Mouse (Mus musculus) MN1 (cell line): ENCODE measurements around the gene Musk.
"Not testable (repeated sequence)": the region's sequence is repeated elsewhere in the genome, so short reads cannot be mapped to it uniquely, and the experiment has no call there.

Experiments
- DNase-seq: peaks from one replicate; pipeline ENCODE4 v3.0.0-alpha.2; 2016; ENCODE audit warnings: low spot score

Musk gene

DNA sequence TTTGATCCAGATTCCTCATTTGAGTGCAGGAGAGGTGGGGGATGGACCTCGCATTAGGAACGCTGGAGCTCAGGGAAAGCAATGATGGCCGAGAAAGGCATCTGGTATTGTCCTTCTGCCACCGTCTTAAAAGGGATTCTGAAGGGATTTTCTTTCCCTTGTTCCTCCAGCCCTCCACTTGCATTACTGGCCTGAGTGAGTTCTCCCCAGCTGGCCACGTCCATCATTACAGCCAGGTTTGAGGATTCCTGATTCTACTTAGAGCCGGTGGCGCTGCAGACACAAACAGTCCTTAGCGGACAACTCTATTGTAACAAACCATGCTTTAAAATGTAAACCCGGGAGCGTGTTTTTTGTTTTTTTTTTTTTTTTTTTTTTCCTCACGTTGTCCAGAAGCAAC, at the start of gene Musk:
Gene Musk (plus strand): TSS at position 274 of the 400 bp plus-strand sequence.
- no peak for DNase-seq

DNA sequence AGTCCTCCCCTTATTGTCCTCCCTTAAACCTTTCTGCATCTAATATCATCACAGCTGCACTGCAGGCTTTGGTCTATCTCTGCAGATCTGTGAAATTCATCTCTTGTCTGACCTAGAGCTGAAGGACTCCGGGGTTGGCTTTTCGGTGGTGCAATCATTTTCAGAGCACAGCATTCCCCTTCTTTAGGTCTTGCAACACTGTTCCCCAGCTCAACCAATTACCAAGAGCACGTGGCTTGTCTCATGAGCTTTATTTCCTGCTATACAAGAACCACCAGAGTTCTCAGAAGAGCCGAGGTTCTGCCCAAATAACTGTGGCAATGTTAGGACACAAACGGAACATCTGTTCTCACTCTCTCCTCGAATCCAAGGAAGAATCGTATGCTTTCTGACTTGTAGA, 45.3 kb upstream of the Musk start:
- no peak for DNase-seq

DNA sequence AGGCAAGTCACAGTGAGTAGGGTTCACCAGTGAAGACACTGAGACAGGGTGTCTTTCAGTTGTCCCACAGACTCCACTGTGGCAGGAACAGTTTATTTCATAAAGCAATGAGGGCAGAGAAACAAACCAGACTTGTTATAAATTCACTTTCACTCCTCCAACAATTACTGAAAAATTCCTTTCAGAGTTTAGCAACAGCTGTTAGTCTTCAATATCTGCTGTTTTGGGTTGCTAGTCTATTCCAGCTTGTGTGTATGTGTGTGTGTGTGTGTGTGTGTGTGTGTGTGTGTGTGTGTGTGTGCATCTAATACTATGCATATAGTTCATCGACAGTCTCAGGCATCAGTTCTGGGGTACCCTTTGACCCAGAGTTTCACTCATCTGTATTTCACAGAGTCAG, 40.2 kb upstream of the Musk start:
- DNase-seq = no peak

DNA sequence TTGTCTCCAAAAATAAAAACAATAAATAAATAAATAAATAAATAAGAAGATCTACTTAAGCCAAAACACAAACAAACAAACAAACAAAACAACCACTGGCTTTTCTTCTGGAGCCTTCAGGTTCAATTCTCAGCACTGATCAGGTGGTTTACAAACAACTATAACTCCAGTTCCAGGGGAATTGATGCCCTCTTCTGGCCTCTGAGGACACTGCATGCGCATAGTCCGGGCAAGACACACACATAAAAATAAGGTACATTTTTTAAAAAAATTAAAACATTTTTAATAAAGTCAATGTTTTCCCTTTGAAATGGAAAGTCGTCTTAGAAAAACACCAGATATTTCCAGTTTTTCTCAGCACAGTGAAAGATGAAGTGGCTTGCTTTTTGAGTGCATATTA, 33.4 kb upstream of the Musk start:
- no peak for DNase-seq

DNA sequence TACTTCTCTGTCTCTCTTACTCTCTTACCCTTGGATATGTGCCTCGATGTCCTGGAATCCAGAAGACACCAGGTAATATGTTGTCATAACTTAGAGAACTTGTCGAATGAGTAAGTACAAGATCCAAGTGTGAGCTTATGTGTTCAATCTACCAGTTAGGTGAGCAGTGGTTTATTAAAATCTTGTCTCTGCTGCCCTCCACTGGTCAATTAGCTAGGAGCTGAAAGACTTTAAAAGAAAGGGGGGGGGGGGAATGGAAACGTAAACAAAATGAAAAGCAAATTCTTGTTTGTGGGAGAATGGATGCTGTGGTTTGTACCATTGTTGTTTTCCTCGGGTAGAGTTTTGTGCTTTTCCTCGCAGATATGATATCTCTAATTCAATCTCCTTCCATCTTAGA, 32.4 kb upstream of the Musk start:
- DNase-seq = no peak

DNA sequence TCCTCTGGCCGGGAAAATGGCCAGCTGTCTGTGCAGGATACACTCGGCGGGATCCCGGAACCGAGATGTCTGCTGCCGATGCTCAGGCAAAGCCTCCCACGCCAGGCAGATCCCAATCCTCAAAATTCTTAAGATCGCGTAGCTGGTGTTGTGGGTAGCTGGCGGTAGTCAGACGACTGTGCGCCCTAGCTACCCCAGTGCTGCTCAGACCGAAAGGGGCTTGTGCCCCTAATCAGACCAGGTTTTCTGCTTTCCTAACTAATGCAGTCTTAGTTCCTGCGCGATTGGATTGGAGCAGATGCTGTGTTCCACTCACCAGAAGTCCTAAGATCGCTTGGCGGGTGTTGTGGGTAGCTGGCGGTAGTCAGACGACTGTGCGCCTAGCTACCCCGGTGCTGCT, 25.0 kb upstream of the Musk start:
- not testable (repeated sequence) for DNase-seq

DNA sequence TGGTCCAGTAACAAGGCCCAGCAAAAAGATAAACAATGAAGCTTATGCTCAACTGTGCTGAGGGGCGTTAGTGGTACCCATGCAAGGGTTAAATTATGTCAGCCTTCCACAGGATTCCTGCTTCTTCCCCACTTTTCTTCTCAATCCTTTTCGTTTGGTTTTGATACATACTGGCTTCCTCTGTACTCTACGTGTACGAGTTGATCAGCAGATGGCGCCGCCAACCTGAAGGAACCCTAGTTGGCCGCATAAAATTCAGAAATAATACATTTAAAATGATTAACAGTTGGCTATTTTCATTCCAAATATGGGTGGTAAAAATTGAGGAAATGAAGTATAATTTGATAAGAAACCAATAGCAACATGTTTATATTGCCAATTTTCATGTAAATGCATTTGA, 19.5 kb upstream of the Musk start:
- no peak for DNase-seq

DNA sequence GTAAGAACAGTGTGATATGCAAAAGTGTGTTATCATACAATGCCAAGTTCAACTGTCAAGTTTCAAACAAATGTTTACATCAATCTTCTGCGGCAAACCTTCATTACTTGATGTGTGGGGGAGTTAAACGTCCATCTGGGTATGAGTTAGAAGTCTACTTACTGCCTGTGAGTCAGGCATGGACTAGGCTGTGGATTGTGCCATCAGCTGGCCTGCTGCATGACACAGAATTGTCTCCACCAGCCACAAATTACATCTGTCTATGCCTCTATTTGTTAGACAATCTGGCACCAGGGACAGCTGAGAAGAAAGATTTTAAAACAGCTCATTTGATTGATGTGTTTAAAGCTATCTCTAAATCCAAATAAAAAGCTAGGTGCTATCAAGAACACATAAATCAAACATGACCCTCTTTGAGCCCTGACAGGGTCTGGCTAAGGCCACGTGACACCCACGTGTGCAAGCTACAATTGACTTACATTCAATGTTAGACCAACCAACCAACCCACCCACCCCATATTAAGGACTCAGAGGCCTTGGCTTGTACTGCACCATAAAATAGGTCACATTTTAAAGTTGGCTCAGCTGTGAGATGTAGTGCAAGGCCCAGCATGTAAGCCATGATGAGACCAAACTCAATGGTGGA, 16.7 kb upstream of the Musk start:
- no peak for DNase-seq

DNA sequence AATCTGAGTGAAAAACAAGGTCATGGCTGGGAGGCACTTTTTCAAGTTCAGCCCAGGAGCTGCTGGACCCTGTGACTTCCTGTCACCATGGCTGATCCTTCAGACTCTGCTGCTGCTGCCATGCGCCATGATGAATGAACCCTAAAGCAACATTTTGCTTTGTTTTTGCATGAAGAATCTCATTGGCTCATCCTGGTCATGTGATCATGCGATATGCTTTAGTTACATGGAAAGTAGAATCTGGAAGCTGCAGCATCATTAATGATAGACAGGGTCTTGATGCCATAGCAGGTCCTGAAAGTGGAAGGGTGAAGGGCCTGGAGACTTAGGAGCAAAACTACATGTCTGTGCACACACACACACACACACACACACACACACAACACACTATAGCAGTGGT, 15.8 kb upstream of the Musk start:
- no peak for DNase-seq

DNA sequence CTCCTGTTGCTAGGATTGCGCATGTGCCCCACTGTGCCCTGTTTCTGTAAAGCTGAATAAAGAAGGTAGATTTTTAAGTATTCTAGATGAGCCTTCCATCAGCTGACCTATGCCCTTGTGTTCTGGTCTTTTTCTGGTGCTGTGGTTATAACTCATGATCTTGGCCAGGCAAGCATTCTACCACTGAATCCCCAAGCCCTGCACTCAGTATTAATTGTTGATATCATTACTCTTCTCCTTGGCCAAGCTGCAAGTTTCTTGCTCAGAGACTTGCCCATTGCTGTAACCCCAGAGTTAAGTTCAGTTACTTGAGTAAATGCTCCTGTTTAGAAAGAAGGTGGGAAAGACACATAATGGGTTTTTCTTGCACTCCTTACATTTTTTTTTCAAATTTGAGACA, 14.8 kb upstream of the Musk start:
- DNase-seq = no peak

DNA sequence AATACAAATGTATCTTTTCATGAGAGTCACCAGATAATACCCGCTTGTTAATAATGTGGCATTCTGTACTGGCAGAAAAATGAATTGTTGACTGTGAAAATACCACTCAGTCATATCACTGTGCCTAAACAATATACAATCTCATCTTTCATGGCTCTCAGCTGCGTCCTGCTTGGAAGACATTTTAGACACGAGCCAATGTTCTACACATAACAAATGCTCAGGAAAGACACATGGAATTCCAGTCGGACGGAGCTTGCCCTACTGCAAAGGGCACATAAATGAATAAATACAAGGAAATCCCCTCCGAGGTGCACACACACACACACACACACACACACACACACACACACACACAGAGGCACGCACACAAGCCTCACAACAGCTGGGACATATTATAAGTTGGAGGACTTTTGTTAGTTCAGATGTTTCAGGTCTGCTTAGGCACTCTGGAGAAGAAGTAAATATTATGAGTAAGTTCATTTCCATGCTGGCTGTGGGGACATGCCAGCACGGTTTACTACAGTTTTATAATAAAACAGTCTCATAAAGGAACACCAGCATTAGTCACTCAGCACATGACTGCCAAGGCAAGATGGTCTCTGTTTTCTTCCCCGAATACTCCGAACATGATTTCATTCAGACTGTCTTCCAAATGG, 14.1 kb upstream of the Musk start:
- no peak for DNase-seq

DNA sequence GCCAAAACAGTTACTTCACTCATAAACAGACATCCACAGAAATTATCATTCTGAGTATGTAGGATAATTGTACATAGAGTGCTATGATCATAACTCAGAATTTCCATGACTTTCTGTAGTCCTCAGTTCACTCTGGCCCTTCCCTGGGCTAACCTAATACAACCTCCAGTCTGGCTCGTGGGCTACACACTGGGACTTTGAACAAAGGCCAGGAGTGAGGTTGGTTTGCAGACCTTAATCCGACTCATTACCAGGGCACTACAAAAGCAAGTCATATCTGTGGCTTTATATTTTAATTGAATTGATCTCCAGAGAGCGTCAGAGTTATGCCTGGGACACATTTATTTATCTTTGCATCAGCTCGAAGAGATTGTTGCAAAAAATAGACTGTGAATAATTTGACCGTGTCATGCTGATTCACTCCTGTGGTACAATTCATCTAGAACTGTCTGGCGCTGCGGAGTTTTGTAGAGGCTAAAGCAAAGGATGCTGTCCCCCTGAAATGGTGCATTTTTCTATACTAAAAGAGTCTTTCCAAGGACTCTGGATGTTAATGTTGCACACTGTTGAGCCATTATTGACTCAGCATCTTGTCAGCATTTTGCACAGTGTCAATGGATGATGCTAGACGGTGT, 10.4 kb upstream of the Musk start:
- DNase-seq = no peak

DNA sequence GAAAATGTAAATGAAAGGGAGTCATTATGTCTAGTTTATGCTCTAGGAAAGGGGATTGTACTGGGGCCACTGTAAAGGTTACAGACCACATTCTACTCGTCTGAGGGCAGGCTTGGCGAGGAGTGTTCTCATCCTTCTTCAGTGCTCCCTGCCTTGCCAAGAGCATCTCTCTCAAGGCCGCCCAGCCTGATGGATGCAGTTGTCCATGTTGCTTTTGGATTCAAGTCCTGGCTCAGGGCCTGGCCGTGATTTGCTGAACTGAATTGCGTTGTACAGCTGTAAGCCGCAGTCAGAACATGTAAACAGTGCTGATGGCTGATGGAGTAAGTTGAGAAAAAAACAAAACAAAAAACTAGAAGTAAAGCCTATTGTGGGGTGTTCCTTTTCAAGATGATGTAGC, 7.4 kb upstream of the Musk start:
- DNase-seq = no peak

DNA sequence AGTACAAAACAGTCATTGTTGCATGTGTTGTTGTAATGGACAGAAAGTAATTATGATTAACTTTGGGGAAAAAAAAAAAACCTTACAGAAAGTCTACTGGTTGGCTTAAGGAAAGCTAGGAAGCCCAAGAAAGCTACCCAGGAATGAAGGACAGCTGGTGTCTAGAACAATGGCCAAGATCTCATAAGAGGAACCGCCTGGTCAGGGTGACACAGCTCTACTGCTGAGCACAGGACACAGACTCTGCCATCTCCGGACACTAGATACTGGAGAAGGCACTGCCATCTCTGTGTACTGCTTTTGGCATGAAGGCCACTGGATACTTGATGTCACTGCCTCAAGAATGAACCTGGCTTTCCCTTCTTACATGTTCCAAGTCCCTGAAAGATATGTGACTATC, 5.6 kb upstream of the Musk start:
- no peak for DNase-seq

DNA sequence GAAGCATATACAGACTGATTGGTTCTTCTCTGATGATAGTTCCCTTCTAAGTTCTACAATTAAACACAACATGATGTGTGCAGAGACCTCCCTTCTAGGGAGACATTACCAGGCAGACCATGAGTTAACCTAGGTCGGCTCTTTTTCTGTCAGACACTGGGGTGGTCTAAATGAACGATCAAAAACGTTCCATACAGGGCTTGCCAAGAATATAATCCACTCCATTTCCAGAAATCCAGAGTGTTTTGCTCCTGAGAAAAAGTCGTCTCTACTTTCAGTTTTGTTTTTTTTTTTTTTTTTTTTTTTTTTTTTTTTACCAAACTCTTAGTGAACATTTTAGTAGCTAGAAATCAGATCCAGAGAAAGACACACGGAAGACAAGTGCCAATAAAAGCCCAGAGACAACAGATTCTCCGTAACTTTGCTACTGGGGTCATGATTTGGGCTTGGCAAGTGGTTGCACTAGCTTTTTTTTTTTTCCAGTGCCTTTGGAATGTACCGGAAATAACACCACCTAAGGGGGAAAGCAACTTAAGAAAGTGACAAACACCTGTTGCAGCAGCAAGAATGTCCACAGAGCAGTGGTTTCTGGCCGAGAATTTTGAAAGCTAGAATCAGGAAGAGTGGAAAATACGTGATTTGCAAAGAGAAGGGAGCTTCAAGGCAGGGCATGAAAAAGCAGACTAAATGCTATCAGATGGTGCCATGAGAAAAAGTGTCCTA, 769 bp downstream of the Musk start:
- no peak for DNase-seq

DNA sequence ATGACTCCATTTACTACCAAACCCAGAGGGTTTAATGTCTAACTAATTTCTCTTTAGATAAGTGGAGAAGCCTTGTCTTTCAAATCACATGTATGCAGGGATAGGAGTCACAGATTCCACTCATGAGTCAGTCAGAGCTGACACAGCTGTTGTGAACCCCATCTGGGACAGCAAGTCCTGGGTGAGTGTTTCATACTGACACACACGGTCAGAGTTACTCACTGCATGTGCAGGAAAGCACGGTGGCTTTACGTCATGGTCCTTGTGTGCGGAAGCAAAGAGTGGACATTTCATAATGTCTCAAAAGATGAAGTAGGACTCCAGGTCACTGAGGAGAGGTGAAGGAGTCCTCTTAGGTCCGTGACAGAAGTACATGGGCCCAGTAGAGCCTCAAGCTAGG, 3.0 kb downstream of the Musk start:
- DNase-seq = no peak

DNA sequence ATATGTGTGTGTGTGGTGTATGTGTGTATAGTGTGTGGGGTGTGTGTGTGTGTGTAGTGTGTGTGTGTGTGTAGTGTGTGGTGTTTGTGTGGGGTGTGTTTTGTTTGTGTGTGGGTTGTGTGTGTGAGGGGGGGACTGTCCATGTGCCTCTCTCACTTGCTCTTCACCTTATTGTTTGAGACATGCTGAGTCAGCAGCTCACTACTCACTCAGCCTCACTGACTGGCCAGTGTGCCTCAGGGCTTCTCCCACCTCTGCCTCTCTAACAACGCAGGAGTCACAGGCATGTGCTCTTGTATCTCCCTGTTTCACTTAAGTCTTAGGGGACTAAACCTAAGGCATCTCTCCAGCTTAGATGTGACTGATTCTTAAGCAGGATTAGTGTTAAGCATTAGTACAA, 6.1 kb downstream of the Musk start:
- no peak for DNase-seq

DNA sequence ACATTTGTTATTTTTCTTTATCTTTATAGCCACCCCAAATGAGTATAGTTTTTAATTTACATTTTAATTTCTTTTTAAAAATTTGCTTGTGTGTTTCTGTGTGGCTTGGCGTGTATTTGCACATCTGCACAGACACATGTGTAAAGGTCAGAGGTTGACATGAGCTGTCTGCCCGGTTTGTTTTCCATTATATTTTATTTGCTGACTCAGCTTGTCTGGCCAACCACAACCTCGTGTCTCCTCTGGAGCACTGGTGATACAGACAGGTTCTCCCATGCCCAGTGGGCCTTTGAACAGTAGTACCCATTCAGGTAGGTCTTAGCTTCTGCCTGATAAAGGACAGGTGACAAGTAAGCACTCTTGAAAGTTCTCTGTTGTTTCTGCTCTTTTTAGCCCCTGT, 7.3 kb downstream of the Musk start:
- DNase-seq = no peak

DNA sequence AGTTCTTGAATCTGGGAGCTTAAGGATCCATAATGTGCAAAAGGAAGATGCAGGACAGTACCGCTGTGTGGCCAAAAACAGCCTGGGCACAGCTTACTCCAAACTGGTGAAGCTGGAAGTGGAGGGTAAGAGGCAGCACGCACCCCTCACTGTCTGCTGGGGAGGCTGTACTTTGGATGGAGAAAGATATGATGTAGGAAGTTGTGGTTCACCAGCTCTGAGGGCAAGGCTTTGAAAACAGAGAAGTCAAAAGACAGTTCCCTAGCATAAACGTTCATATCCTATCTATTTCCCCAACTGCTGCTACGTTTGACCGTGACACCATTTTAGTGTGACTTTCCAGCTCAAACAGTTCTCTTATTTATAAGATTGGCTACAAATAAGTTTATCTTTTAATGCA, 18.1 kb downstream of the Musk start:
- no peak for DNase-seq

DNA sequence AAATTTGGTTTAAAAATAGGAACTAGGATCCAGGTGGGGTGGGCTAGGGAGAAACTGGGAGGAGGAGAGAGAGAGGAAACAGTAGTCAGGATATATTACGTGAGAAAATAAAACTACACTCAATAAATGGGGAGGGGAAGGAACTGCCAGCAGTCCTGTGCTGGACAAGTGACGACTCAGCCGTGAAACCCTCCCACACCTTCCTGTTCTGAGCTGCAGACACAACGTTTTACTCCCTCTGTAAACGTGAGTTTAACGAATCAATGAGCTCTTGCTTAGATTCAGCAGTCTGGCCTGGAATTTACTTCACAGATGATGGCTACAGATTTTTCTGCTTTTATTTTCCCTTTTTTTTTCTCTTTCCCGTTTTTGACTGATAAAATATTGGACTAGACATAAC, 18.8 kb downstream of the Musk start:
- no peak for DNase-seq

DNA sequence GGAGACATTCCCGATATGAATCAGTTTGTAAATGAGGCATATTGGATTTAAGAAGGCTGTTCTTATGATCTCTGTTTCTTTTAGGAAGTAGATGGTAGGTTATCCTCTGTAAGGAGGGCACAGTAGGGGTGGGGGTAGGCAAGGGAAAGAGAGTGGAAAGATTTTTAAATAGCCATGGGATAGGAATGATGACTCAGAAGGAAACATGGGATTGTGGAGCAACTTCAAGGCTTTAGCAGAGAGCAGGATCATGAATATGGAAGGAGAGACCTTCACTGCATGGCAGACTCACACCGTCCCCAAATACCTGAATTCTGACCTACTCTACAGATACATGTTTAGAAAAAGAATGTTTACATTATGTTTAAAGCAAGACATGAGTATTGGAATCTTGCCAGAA, 21.7 kb downstream of the Musk start:
- DNase-seq = no peak

DNA sequence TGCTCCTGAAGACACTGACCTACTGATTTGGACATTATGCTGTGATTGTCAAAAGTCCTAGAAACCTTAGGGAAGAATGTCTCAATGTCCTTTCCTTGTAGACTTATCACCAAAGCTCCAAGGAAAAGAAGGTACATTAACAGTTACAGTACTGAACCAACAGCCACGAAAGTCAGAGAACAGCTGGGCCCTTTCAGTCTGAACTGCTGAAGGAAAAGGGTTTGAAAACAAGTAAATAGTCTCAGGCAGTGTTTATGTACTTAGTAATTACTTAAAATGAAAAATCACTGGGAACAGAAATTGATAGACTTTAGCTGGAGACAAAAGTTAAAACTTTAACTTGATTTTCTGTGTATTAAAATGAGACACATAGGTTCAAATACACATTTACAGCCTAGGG, 27.6 kb downstream of the Musk start:
- no peak for DNase-seq

DNA sequence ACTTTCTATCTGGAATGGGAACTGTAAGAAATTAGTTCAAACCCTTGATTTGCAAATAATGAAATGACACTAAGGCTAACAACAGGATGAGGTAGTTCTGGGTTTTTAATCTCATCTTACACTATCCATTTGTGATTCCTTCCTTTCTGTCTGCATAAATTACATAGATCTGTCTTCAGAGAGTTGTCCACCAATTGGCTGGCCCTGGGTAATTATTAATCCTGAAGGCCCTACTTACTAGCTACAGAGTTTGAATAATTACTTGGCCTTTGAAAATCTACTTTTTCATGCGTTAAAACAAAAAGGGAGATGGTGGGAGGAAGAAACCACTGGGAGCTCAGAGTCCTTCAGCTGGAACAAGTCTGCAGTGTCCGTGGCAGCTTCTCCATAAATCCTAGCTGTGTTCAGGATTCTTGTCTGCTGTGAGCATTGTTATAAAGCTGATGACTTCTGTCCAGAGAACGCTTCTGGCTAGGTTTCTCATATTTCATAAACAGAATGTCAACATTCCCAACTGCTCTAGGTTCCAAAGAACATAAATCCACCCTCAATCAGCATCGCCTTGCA, 29.3 kb downstream of the Musk start:
- DNase-seq = no peak
